Mouse (Mus musculus) liver, embryonic 14.5 days (tissue): ENCODE results near the gene Csn1s2b.

ENCODE experiments used
- CTCF ChIP-seq: IDR thresholded peaks from 2 replicates; pipeline ENCODE4 v1.5.1; 2016; ENCODE audit warnings: antibody characterized with exemption, low read depth, control low read depth
- EP300 ChIP-seq: IDR thresholded peaks from 2 replicates; pipeline ENCODE4 v1.6.1; 2016; ENCODE audit warnings: antibody characterized with exemption, low read depth

DNA sequence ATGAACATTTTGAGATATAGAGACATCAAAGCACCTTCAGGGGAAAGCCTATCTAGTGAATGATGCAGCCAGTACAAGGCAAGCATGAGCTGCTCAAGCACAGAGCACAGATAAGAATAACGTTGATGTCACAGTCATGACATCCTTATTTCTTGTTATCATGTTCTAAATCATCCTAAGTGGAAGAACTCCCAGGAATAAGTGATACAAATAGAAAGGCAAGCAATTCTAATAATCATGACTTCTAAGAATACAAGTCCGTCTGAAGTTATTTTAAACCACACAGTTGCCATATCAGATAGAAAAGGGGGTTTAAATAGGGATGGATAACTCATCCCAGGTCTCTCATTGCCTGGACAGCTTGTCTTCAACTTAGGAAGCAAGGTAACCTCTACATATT, at the start of gene Csn1s2b:
- TF ChIP-seq CTCF (no peak), EP300 (no peak)
